Comparison of ENCODE assay signal across 8 mouse cellular contexts in genomic region chr12:111538292-111539040, GRCm38 (mm10). TPM values are rescaled to one million over a fixed set of nuclear protein-coding genes. Genes with fewer than 3 reads are reported as not detected.
DNase-seq lines count a peak whose midpoint lies in the region; ATAC-seq and TF ChIP-seq lines count a peak whose summit lies in the region.

No protein-coding gene starts in this region.

- H3K36me3 ChIP-seq in heart, embryonic 14.5 days (ENCODE audit: control insufficient read depth, insufficient read depth, low read length) = peaks cover 45% of the 10 kb centered on the region
- H3K36me3 ChIP-seq in liver, embryonic 13.5 days = peaks cover 48% of the 10 kb centered on the region
- H3K36me3 ChIP-seq in stomach, embryonic 14.5 days (ENCODE audit: control insufficient read depth, insufficient read depth, low read length) = peaks cover 44% of the 10 kb centered on the region

- peaks cover 6% of the 10 kb centered on the region; the same call in 1 of the 2 replicates for H3K4me1 ChIP-seq in bone marrow, adult 2 months (ENCODE audit: control insufficient read depth, insufficient read depth, low read length)
- peaks cover 5 to 38% of the 10 kb centered on the region in 2 experiments; a peak in 3 of 4 replicates for H3K4me1 ChIP-seq in heart, embryonic 14.5 days (ENCODE audit: control insufficient read depth in 2 of 2, insufficient read depth in 2 of 2, low read length in 2 of 2)
- peaks cover 69% of the 10 kb centered on the region for H3K4me1 ChIP-seq in liver, embryonic 13.5 days (replicated peaks)
- H3K4me1 ChIP-seq in stomach, embryonic 14.5 days (ENCODE audit: control insufficient read depth, insufficient read depth, low read length) = peaks cover 23% of the 10 kb centered on the region; the same call in 1 of the 2 replicates

- peak overlapping the region; percentile 99 for H3K9ac ChIP-seq in heart, embryonic 14.5 days (ENCODE audit: low read length)
- H3K9ac ChIP-seq in liver, embryonic 13.5 days = peak overlapping the region; percentile 97
- peak overlapping the region; percentile 96 for H3K9ac ChIP-seq in stomach, embryonic 14.5 days (replicated peaks; ENCODE audit: low read depth, low read length)

- ATAC-seq in erythroblast, adult 5-6 weeks (replicated peaks; ENCODE audit: low FRiP score, poor library complexity, severe bottlenecking) = peak; percentile 13; the same call in 1 of the 2 replicates
- ATAC-seq in heart, embryonic 14.5 days (ENCODE audit: insufficient number of reproducible peaks, insufficient read depth, low FRiP score, low read depth) = peak; percentile 78
- ATAC-seq in liver, embryonic 13.5 days (ENCODE audit: low read depth) = peak; percentile 52
- ATAC-seq in stomach, embryonic 14.5 days (ENCODE audit: insufficient number of reproducible peaks, insufficient read depth, low FRiP score, low read depth) = peak; percentile 51

- peak overlapping the region; percentile 74 for H3K4me2 ChIP-seq in heart, embryonic 14.5 days (ENCODE audit: low read length)
- peak overlapping the region; percentile 84 for H3K4me2 ChIP-seq in liver, embryonic 13.5 days
- H3K4me2 ChIP-seq in stomach, embryonic 14.5 days (replicated peaks; ENCODE audit: low read depth, low read length) = peak overlapping the region; percentile 79

- H3K27ac ChIP-seq in bone marrow, adult 2 months (ENCODE audit: control insufficient read depth, insufficient read depth, low read depth, low read length, poor library complexity) = peak overlapping the region; percentile 98
- H3K27ac ChIP-seq in heart, embryonic 14.5 days (replicated peaks in 1 of 2; ENCODE audit: control insufficient read depth in 1 of 2, insufficient read depth in 1 of 2, low read depth in 2 of 2, low read length in 2 of 2) = peak overlapping the region; percentile 96 to 99
- peak overlapping the region; percentile 97 for H3K27ac ChIP-seq in liver, embryonic 13.5 days
- H3K27ac ChIP-seq in stomach, embryonic 14.5 days (ENCODE audit: low read length) = peak overlapping the region; percentile 98

- under 1% methylated on average over 108 of the region's 111 CpGs for WGBS in bone marrow, adult 2 months
- WGBS in heart, embryonic 14.5 days = under 1% methylated on average over 97 of the region's 111 CpGs
- WGBS in liver, embryonic 13.5 days (ENCODE audit: insufficient replicate concordance) = under 1% methylated on average over 78 of the region's 111 CpGs
- WGBS in stomach, embryonic 14.5 days = under 1% methylated on average over 88 of the region's 111 CpGs

- H3K27me3 ChIP-seq in heart, embryonic 14.5 days (ENCODE audit: control insufficient read depth, insufficient read depth, low read length) = no peaks in the 10 kb centered on the region
- H3K27me3 ChIP-seq in liver, embryonic 13.5 days = peaks cover 11% of the 10 kb centered on the region
- no peaks in the 10 kb centered on the region for H3K27me3 ChIP-seq in stomach, embryonic 14.5 days (ENCODE audit: control insufficient read depth, insufficient read depth, low read length)

- no peak for TF ChIP-seq CTCF in bone marrow, adult 2 months (IDR thresholded peaks at IDR 0.05; ENCODE audit: control insufficient read depth, insufficient read depth, low read length)

- H3K9me3 ChIP-seq in heart, embryonic 14.5 days (ENCODE audit: control insufficient read depth, low read length) = no peaks in the 10 kb centered on the region
- H3K9me3 ChIP-seq in liver, embryonic 13.5 days (replicated peaks) = no peaks in the 10 kb centered on the region
- H3K9me3 ChIP-seq in stomach, embryonic 14.5 days (ENCODE audit: control insufficient read depth, low read depth, low read length) = no peaks in the 10 kb centered on the region

- peak overlapping the region; percentile 93 for H3K4me3 ChIP-seq in bone marrow, adult 2 months (replicated peaks; ENCODE audit: control insufficient read depth, low read depth, low read length)
- H3K4me3 ChIP-seq in heart, embryonic 14.5 days (ENCODE audit: control insufficient read depth in 1 of 2, insufficient read depth in 1 of 2, low read depth in 1 of 2, low read length in 2 of 2) = peak overlapping the region; percentile 90 to 97
- peak overlapping the region; percentile 96 for H3K4me3 ChIP-seq in liver, embryonic 13.5 days (replicated peaks)
- H3K4me3 ChIP-seq in stomach, embryonic 14.5 days (ENCODE audit: low read depth, low read length) = peak overlapping the region; percentile 64

- no peak for TF ChIP-seq POLR2A in bone marrow, adult 2 months (IDR thresholded peaks at IDR 0.05; ENCODE audit: borderline replicate concordance, control insufficient read depth, low read depth, low read length)

- peak; percentile 70 for DNase-seq in 416B (ENCODE audit: low read depth)
- peak; percentile 93 for DNase-seq in kidney, postnatal 14 days
- peak; percentile 77 for DNase-seq in liver, embryonic 13.5 days
- peak; percentile 76 to 82 for DNase-seq in natural killer cell, adult 2 months (ENCODE audit: low spot score in 2 of 2)

RNA-seq across cellular contexts. Expression of gene Eif5, which starts 0.7 kb away (rescaled TPM):
- 247 and 257 TPM in 2 replicates for polyA plus RNA-seq in bone marrow, adult 2 months (2011; ENCODE audit: insufficient read depth, insufficient read length, low replicate concordance, missing spikeins)
- 1,226 and 1,283 TPM in 2 replicates for total RNA-seq in erythroblast, adult 5-6 weeks (2015; ENCODE audit: low replicate concordance)
- 1,807 and 1,822 TPM in 2 replicates for total RNA-seq in erythroblast, adult 5-6 weeks (2017; ENCODE audit: low replicate concordance)
- polyA plus RNA-seq in heart, embryonic 14.5 days (2014; fragmentation: Nextera tagmentation; extraction: Ambion mirVana) = 364 and 377 TPM in 2 replicates
- 677 and 738 TPM in 2 replicates for polyA plus RNA-seq in liver, embryonic 13.5 days (2015; fragmentation: Nextera tagmentation; extraction: Ambion mirVana)
- polyA plus RNA-seq in stomach, embryonic 14.5 days (2014; fragmentation: Nextera tagmentation; extraction: Ambion mirVana) = 448 and 475 TPM in 2 replicates

RNA-seq across cellular contexts. Expression of gene Mark3, which starts 35.9 kb away (rescaled TPM):
- 49.3 and 54.0 TPM in 2 replicates for polyA plus RNA-seq in bone marrow, adult 2 months (2011; ENCODE audit: insufficient read depth, insufficient read length, low replicate concordance, missing spikeins)
- 124 and 158 TPM in 2 replicates for total RNA-seq in erythroblast, adult 5-6 weeks (2015; ENCODE audit: low replicate concordance)
- total RNA-seq in erythroblast, adult 5-6 weeks (2017; ENCODE audit: low replicate concordance) = 138 and 180 TPM in 2 replicates
- polyA plus RNA-seq in heart, embryonic 14.5 days (2014; fragmentation: Nextera tagmentation; extraction: Ambion mirVana) = 50.6 and 50.8 TPM in 2 replicates
- polyA plus RNA-seq in liver, embryonic 13.5 days (2015; fragmentation: Nextera tagmentation; extraction: Ambion mirVana) = 13.9 and 14.6 TPM in 2 replicates
- polyA plus RNA-seq in stomach, embryonic 14.5 days (2014; fragmentation: Nextera tagmentation; extraction: Ambion mirVana) = 58.5 and 58.9 TPM in 2 replicates

RNA-seq across cellular contexts. Expression of gene Gm266, which starts 52.8 kb away (rescaled TPM):
- not detected in 2 replicates for polyA plus RNA-seq in bone marrow, adult 2 months (2011; ENCODE audit: insufficient read depth, insufficient read length, low replicate concordance, missing spikeins)
- not detected in 2 replicates for total RNA-seq in erythroblast, adult 5-6 weeks (2015; ENCODE audit: low replicate concordance)
- not detected in 2 replicates for total RNA-seq in erythroblast, adult 5-6 weeks (2017; ENCODE audit: low replicate concordance)
- 1.1 and 1.4 TPM in 2 replicates for polyA plus RNA-seq in heart, embryonic 14.5 days (2014; fragmentation: Nextera tagmentation; extraction: Ambion mirVana)
- polyA plus RNA-seq in liver, embryonic 13.5 days (2015; fragmentation: Nextera tagmentation; extraction: Ambion mirVana) = 0.76 and 1.0 TPM in 2 replicates
- polyA plus RNA-seq in stomach, embryonic 14.5 days (2014; fragmentation: Nextera tagmentation; extraction: Ambion mirVana) = 38.4 and 42.6 TPM in 2 replicates

Comparison
In these comparisons a context has a peak if more than half of its experiments do, and no peak if none do; other contexts are left out.
1. Peak in every context shown above with its lines: DNase-seq, ATAC-seq, H3K4me3 ChIP-seq and H3K27ac ChIP-seq.
2. ATAC-seq: peak in every context shown above with its lines; median percentile 78 in heart, embryonic 14.5 days; 52 in liver, embryonic 13.5 days; 51 in stomach, embryonic 14.5 days; 13 in erythroblast, adult 5-6 weeks.
3. RNA of gene Gm266, which starts 52.8 kb away (polyA plus RNA-seq): 38.4 to 42.6 TPM in stomach, embryonic 14.5 days; 1.1 to 1.4 TPM in heart, embryonic 14.5 days, 0.76 to 1.0 TPM in liver, embryonic 13.5 days and not detected in bone marrow, adult 2 months; every median in the first group is over 10 times any median in the second.